Mouse (Mus musculus) lung, embryonic 16.5 days (tissue): ENCODE measurements around the gene Gm38655. TPM values are rescaled to one million over a fixed set of nuclear protein-coding genes. Genes with fewer than 3 reads are reported as not detected.
A peak's percentile ranks its signal among the peaks of the same experiment; 100 is the strongest.
"Not testable (repeated sequence)": the region's sequence is repeated elsewhere in the genome, so short reads cannot be mapped to it uniquely, and the experiment has no call there.

Source experiments
- ATAC-seq: fragments of 200-750 bp; cut with Nextera tagmentation; 2 replicates; pipeline ENCODE4 v1.8.0; 2017; ENCODE audit warnings: low read depth, mild to moderate bottlenecking, moderate library complexity
- H3K27ac ChIP-seq: fragments of 300-500 bp; sonication (generic); 2 replicates; pipeline ENCODE4 v1.5.1; 2014; ENCODE audit warnings: mild to moderate bottlenecking, control low read depth, low read length
- H3K27me3 ChIP-seq: fragments of 300-500 bp; sonication (generic); 2 replicates; pipeline ENCODE4 v1.6.1; 2014; ENCODE audit warnings: low read depth, low read length, mixed read lengths; ENCODE audit not compliant: control insufficient read depth, insufficient read depth
- H3K36me3 ChIP-seq: fragments of 300-500 bp; sonication (generic); 2 replicates; pipeline ENCODE4 v1.6.1; 2014; ENCODE audit warnings: low read length; ENCODE audit not compliant: control insufficient read depth, insufficient read depth
- H3K4me1 ChIP-seq: fragments of 300-500 bp; sonication (generic); replicated peaks from 2 replicates; pipeline ENCODE4 v1.6.1; 2014; ENCODE audit warnings: low read length, mixed read lengths; ENCODE audit not compliant: control insufficient read depth, insufficient read depth
- H3K4me2 ChIP-seq: fragments of 300-500 bp; sonication (generic); 2 replicates; pipeline ENCODE4 v1.6.1; 2014; ENCODE audit warnings: low read depth, low read length, control low read depth
- H3K4me3 ChIP-seq: fragments of 300-500 bp; sonication (generic); 2 replicates; pipeline ENCODE4 v1.5.1; 2014; ENCODE audit warnings: mild to moderate bottlenecking, low read length, control low read depth
- H3K9ac ChIP-seq: fragments of 300-500 bp; sonication (generic); 2 replicates; pipeline ENCODE4 v1.6.1; 2014; ENCODE audit warnings: low read length, control low read depth
- H3K9me3 ChIP-seq: fragments of 300-500 bp; sonication (generic); 2 replicates; pipeline ENCODE4 v1.6.1; 2016; ENCODE audit warnings: low read length; ENCODE audit not compliant: control insufficient read depth
- WGBS: fragments of 180-500 bp; shearing (Covaris S2); extraction: QIAGEN DNeasy Blood & Tissue Kit; methylation state at CpG from one replicate; pipeline ENCODE4 v1.1.7; 2014; 5-methylcytosine and 5-hydroxymethylcytosine counted together
- polyA plus RNA-seq: library from polyadenylated mRNA; unstranded; fragments of >200 nt; fragmentation: Nextera tagmentation; extraction: Ambion mirVana; gene quantifications from 2 replicates; pipeline ENCODE4 v1.2.1, GENCODE M21; 2015

The Gm38655 gene
- polyA plus RNA-seq, 1 experiment from 2014 or later = 11.5 TPM

DNA sequence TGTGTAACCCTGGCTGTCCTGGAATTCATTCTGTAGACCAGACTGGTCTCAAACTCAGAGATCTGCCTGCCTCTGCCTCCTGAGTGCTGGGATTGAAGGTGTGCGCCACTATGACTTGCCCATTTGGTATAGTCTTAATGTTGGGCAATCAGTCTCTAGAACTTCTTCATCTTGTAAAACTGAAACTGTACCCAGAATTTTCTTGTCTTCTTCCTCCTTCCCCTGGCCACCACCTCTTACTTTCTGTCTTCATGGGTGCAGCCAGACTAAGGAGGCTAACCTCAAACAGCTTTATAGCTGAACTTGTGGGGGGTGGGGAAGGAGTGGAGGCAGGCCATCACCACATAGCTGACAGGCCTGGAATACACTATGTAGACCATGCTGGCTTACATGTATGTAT lies 36.5 kb downstream of the Gm38655 start:
- H3K27ac ChIP-seq = no peak overlapping the region
- H3K4me1 ChIP-seq = peaks cover 10% of the 10 kb centered on the region
- H3K9me3 ChIP-seq = no peaks in the 10 kb centered on the region
- no peak overlapping the region for H3K4me2 ChIP-seq
- H3K36me3 ChIP-seq = no peaks in the 10 kb centered on the region
- no peak overlapping the region for H3K4me3 ChIP-seq
- no peaks in the 10 kb centered on the region for H3K27me3 ChIP-seq
- 92% methylated on average over 1 of the region's 1 CpGs for WGBS
- no peak for ATAC-seq
- no peak overlapping the region for H3K9ac ChIP-seq

DNA sequence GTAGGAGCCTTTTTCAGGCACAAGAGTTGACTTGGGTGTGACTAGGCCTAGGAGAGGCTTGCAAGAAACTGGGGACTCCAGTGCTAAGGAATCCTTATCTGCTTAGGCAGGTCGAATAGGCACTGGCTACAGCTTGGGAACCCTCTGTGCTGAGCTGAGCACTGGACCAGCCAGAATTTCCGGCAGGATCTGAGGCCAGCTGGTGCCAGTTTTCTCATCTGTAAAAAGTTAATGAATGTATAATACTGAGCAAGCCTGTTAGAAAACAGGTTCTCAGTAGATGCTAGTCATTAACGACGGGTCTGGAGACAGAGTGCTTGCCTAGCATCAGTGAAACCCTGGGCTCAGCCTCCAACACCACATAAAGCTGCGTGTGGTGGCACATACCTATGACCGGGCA lies 39.6 kb downstream of the Gm38655 start:
- no peaks in the 10 kb centered on the region for H3K27me3 ChIP-seq
- no peaks in the 10 kb centered on the region for H3K36me3 ChIP-seq
- H3K4me1 ChIP-seq = peaks cover 11% of the 10 kb centered on the region
- ATAC-seq = no peak
- H3K27ac ChIP-seq = no peak overlapping the region
- no peak overlapping the region for H3K4me2 ChIP-seq
- no peaks in the 10 kb centered on the region for H3K9me3 ChIP-seq
- H3K9ac ChIP-seq = no peak overlapping the region
- no peak overlapping the region for H3K4me3 ChIP-seq
- 85% methylated on average over 6 of the region's 6 CpGs for WGBS

DNA sequence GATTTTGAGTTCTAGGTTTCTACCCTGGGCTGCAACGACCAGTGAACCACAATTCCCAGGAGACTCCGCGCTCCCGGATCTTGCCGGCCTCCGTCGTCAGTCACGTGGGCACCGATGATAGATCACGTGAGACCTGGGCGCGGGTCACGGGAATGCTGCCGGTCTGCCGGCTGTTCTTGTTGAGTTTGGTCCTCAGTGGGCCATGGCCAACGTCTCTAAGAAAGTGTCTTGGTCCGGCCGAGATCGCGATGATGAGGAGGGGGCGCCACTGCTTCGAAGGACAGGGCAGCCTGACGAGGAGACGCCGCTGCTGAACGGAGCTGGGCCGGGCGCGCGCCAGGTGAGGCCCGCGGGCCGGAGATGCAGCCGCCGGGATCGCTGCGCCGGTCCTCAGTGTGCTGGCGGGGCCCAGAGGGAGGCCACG lies 42.0 kb downstream of the Gm38655 start, which contains the start of gene Clcn7:
TSS of gene Clcn7 (plus strand) at position 117 of the 424 bp plus-strand sequence.
- peak within 1 kb of the TSS; percentile 85 for H3K4me3 ChIP-seq
- peak within 1 kb of the TSS; percentile 88 for H3K4me2 ChIP-seq
- no peaks in the 10 kb centered on the region for H3K9me3 ChIP-seq
- peaks cover 11% of the 10 kb centered on the region for H3K4me1 ChIP-seq
- under 1% methylated on average over 40 of the region's 40 CpGs for WGBS
- no peaks in the 10 kb centered on the region for H3K27me3 ChIP-seq
- no peaks in the 10 kb centered on the region for H3K36me3 ChIP-seq
- peak; percentile 95 for ATAC-seq
- peak within 1 kb of the TSS; percentile 80 for H3K9ac ChIP-seq
- no peak within 1 kb of the TSS for H3K27ac ChIP-seq

DNA sequence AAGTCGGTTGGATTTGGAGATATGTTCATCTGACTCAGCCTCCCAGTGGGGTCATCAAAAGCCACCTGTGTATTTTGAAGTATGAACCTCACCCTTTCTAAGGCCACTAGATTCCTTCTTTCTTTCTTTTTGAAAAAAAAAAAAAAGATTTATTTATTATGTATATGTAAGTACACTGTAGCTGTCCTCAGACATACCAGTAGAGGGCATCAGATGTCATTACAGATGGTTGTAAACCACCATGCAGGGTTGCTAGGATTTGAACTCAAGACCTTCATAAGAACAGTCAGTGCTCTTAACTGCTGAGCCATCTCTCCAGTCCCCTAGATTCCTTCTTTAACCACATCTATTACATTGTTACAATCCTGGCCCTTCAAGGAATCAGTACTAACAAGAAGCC lies 45.2 kb downstream of the Gm38655 start:
- Histone ChIP-seq H3K27me3 (no peaks in the 10 kb centered on the region), H3K4me3 (no peak overlapping the region), H3K9me3 (no peaks in the 10 kb centered on the region), H3K27ac (no peak overlapping the region), H3K9ac (no peak overlapping the region), H3K36me3 (no peaks in the 10 kb centered on the region), H3K4me1 (peaks cover 11% of the 10 kb centered on the region), H3K4me2 (no peak overlapping the region)
- ATAC-seq = no peak
- whole genome bisulfite sequencing = 83% methylated on average over 1 of the region's 1 CpGs

DNA sequence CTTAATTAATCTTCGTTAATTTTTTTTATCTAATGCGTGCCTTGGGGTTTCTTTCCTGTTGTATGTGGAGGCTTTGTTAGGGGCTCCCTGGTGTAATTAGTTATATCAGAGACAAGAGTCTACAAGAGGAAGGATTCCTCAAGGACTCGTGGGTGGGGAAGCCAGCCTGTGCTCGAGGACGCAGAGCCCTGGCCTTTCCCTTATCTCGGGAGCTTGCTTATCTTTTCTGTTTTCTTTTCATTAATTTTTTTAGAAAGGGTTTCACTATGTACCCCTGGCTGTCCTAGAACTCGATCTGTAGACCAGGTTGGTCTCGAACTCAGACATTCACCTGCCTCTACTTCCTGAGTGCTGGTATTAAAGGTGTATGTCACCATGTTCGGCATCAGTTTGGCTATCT lies 47.6 kb downstream of the Gm38655 start:
- Histone ChIP-seq H3K4me1 (no peaks in the 10 kb centered on the region), H3K27me3 (no peaks in the 10 kb centered on the region), H3K9ac (no peak overlapping the region), H3K4me3 (no peak overlapping the region), H3K27ac (no peak overlapping the region), H3K36me3 (no peaks in the 10 kb centered on the region), H3K9me3 (no peaks in the 10 kb centered on the region), H3K4me2 (no peak overlapping the region)
- ATAC-seq = no peak
- WGBS = 47% methylated on average over 9 of the region's 9 CpGs

DNA sequence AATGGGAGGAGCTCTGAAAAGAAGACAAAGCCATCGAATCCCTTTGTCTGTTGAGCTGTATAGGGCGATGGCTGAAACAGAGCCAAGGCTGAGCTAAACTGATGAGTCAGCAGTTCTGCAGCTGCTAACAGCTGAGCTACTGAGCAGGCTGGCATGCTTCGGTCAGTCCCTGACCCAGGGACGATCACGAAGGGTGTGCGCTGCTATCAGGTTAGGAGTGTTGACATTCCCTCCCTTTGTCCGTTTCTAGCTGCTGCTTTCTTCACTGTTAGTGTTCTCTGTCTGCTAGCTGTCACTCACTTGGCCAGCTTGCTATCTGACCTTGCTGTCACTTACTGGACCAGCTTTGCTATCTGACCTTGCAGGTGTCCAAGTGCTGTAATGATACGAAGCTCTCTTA lies 48.2 kb downstream of the Gm38655 start:
- no peak overlapping the region for H3K9ac ChIP-seq
- WGBS = 35% methylated on average over 8 of the region's 8 CpGs
- H3K9me3 ChIP-seq = no peaks in the 10 kb centered on the region
- no peak overlapping the region for H3K4me2 ChIP-seq
- H3K27ac ChIP-seq = no peak overlapping the region
- H3K27me3 ChIP-seq = no peaks in the 10 kb centered on the region
- H3K36me3 ChIP-seq = no peaks in the 10 kb centered on the region
- ATAC-seq = no peak
- H3K4me1 ChIP-seq = no peaks in the 10 kb centered on the region
- H3K4me3 ChIP-seq = no peak overlapping the region

DNA sequence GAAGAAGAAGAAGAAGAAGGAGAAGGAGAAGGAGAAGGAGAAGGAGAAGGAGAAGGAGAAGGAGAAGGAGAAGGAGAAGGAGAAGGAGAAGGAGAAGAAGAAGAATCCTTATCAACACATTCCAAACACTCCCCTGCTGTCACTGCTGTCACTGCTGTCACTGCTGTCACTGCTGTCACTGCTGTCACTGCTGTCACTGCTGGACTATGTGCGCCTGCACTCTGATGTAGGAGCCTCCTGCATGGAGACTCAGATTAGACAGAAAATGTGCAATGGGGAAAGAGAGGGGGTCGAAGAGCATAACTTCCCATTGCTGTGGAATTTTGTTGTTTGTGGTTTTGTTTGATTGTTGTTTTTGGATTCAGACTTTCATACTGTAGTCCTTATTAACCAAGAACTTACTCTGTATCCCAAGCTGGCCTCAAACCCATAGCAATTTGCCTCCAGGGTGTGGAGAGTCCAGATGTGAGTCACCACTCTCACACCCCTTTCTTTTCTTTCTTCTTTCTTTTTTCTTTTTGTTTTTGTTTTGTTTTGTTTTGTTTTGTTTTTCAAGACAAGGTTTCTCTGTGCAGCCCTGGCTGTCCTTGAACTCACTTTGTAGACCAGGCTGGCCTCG lies 49.7 kb downstream of the Gm38655 start:
- H3K4me2 ChIP-seq, ATAC-seq: not testable (repeated sequence)
- 71% methylated on average over 3 of the region's 3 CpGs for WGBS

DNA sequence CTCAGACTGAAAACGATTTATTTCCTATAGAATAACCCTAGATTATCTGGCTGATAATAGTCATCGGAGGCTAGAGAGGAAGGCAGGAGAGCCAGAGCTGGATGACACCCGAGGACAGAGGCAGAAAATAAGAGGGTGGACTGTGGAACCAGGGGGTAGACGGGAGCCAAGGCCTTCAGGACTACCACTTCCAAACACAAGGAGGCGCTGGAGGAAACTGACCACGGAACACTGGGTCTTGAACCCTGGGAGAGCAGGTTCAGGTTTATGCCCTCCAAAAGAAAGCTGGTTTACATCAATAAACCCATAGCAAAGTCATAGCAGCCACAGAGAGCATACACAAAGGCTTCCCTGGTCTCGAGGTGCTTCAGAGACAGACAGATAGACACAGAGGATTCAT lies 51.3 kb downstream of the Gm38655 start:
- Histone ChIP-seq H3K4me3 (no peak overlapping the region), H3K4me1 (no peaks in the 10 kb centered on the region), H3K36me3 (no peaks in the 10 kb centered on the region), H3K27ac (no peak overlapping the region), H3K9me3 (no peaks in the 10 kb centered on the region), H3K9ac (no peak overlapping the region), H3K4me2 (no peak overlapping the region), H3K27me3 (no peaks in the 10 kb centered on the region; the same call in 1 of the 2 replicates)
- 20% methylated on average over 7 of the region's 7 CpGs for WGBS
- ATAC-seq = no peak

More for the DNA sequence above, 49.7 kb downstream of the Gm38655 start:
- not testable (repeated sequence) for H3K4me1 ChIP-seq, H3K4me3 ChIP-seq, H3K36me3 ChIP-seq, H3K9ac ChIP-seq, H3K27ac ChIP-seq, H3K9me3 ChIP-seq, H3K27me3 ChIP-seq
